Mouse (Mus musculus) urinary bladder, postnatal 36 days (tissue): ENCODE measurements around the gene Hoxd9.

Source experiments
- DNase-seq, 2 experiments: peaks; one replicate each; pipeline ENCODE4 v3.0.0; 2022; ENCODE audit warnings: low spot score in 2 of 2, mixed read lengths in 1 of 2

Hoxd9 gene

DNA sequence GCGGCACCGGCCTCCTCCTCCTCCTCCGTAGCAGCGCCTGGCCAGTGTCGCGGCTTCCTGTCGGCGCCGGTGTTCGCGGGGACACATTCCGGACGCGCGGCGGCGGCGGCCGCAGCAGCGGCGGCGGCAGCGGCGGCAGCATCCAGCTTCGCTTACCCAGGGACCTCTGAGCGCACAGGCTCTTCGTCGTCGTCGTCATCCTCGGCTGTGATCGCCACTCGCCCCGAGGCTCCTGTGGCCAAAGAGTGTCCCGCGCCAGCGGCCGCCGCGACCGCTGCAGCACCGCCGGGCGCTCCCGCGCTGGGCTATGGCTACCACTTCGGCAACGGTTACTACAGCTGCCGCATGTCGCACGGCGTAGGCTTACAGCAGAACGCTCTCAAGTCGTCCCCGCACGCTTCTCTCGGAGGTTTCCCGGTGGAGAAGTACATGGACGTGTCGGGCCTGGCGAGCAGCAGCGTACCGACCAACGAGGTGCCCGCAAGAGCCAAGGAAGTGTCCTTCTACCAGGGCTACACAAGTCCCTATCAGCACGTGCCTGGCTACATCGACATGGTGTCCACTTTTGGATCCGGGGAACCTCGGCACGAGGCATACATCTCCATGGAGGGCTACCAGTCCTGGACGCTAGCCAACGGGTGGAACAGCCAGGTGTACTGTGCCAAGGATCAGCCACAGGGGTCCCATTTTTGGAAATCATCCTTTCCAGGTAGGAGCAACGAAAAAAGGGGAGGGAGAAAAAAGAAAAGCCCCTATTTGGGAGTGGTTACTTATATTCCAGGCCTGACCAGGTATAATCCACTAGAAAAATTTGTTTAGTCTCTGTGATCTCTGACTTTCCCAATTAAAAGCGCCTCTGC is 28.9 kb upstream of the Hoxd9 start:
- DNase-seq: no peak

GRCm38 (mm10) chr2:74669230-74669578 is 28.3 kb upstream of the Hoxd9 start:
- DNase-seq: no peak

- no peak for DNase-seq
These were observed 27.8 kb upstream of the Hoxd9 start for GRCm38 (mm10) chr2:74669650-74670235.

DNA sequence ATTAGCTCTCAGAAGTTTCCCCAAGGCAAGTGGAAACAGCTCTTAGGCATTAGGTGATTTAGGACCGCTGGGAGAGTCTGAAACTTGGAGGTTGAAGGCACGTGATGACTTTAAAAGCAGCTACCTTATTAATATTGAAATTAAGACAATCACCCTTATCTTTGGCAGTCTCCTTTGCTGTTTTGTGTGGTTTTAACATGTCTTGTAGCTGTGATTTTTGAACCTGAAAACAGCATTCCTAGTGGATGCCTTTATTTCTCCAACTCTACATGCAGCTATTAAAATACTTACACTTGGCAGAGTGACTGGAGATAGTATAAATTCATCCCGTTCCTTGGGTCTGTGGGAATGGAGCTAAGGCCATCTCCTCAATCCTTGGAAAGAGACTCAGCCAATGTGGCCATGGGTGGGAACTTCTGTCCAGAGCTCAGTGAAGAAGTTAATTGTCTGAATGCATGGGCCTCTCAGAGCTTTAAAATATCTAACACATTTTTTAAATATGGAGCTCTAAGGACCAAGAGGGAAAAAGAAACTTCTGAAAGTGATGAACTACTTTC is 26.8 kb upstream of the Hoxd9 start:
- DNase-seq: no peak

- no peak for DNase-seq
These were observed 25.7 kb upstream of the Hoxd9 start for GRCm38 (mm10) chr2:74671847-74672246.

- DNase-seq: no peak
These were observed 24.8 kb upstream of the Hoxd9 start for GRCm38 (mm10) chr2:74672481-74673362.

GRCm38 (mm10) chr2:74673835-74674425 is 23.6 kb upstream of the Hoxd9 start:
- no peak for DNase-seq

- DNase-seq: no peak
These were observed 22.5 kb upstream of the Hoxd9 start, which contains the start of gene Hoxd12 for GRCm38 (mm10) chr2:74674881-74675665. Gene Hoxd12, plus strand, starts transcription at chr2:74675013.

DNA sequence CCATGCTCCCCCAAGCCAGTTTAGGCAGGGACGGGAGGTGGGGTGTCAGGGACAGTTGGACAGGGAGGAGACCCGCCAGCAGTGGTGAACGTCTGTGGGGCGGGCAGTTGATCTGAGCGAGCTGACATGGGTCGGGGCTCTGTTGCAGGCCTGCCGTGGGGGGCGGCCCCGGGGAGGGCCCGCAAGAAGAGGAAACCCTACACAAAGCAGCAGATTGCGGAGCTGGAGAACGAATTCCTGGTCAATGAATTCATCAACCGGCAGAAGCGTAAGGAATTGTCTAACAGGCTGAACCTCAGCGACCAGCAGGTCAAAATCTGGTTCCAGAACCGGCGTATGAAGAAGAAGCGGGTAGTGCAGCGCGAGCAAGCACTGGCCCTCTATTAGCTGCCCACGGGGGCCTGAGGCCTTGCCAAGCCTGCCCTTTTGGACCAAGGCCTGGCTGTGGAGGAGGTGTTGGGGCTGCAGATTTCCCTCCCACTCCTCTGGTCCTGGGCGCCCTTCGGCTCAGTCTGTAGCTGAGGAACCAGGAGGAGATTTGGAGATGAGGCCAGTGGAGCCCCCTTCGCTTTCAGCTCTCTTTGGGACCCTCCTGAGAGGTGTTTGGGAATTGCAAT is 21.8 kb upstream of the Hoxd9 start:
- no peak for DNase-seq

DNA sequence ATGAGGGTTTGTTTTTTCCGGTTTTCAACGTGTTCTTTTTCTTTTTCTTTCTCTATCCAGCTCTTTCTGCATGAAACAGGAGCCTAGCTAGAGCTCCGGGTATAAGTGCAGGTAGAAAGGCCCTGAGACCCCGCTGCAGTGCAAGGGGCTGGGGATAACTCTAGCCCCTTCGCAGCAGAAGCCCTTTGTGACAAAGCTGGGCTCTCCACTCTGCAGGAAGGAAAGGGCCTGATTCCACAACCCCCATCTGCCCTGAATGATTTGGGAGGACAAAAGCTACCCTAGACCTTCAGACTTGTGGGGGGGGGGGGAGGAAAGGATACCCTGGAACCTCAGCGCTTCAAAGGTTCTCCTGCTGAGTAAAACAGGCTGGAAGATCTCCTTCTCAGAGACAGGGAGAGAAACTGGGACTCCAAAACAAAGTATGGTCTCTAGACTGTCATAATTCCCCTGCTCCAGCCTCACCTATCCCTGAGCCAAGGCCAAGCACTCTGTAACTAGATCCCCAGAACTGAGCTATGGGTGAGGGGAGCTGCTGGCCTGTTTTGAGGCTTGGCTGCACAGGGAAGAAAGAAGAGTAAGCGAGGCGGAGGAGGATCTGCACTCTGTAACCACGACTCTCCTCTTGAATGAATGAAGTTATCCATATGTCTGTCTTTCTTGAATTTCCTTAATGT is 21.0 kb upstream of the Hoxd9 start:
- no peak for DNase-seq

- no peak for DNase-seq
These were observed 20.4 kb upstream of the Hoxd9 start for GRCm38 (mm10) chr2:74677106-74677505.

DNA sequence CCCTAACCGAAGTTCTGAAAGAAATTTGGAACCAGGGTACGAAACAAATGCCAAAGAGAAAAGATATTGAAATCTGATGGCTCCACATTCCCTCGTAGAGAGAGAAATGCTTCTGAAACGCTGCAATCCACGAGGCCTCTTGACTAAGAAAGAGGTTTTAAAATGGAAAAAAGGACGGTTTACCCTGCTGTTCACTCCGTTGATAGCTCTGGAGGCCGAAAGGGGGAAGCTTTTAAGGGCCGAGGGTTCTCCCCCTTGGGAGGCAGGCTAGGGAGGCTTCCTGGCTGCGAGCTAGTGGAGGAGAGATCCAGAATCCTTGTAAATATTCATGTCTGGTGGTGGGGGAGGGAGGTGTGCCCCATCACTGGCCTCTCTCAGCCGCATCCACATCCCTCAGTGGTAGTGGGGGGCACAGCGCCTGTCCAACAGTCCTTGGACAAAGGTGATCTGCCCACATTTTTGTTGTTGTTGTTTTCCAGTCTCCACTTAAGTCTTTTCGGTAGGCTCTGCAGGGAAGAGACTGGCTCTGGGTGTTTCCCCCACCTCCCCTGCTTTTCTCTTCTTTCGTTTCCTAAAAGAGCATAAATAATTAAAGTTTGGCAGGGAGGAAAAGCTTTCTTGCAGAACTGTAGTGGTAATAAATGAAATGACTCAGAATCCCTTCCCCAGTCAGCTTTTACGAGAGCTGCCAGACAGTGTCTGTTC is 18.5 kb upstream of the Hoxd9 start, which contains the start of gene Hoxd11:
Gene Hoxd11, plus strand, starts transcription at position 667 of the 705 bp plus-strand sequence.
- no peak for DNase-seq

GRCm38 (mm10) chr2:74679596-74679971 is 17.9 kb upstream of the Hoxd9 start:
- DNase-seq: no peak

GRCm38 (mm10) chr2:74679980-74680379 is 17.5 kb upstream of the Hoxd9 start:
- DNase-seq: no peak

GRCm38 (mm10) chr2:74680561-74681398 is 16.7 kb upstream of the Hoxd9 start:
- DNase-seq: no peak

DNA sequence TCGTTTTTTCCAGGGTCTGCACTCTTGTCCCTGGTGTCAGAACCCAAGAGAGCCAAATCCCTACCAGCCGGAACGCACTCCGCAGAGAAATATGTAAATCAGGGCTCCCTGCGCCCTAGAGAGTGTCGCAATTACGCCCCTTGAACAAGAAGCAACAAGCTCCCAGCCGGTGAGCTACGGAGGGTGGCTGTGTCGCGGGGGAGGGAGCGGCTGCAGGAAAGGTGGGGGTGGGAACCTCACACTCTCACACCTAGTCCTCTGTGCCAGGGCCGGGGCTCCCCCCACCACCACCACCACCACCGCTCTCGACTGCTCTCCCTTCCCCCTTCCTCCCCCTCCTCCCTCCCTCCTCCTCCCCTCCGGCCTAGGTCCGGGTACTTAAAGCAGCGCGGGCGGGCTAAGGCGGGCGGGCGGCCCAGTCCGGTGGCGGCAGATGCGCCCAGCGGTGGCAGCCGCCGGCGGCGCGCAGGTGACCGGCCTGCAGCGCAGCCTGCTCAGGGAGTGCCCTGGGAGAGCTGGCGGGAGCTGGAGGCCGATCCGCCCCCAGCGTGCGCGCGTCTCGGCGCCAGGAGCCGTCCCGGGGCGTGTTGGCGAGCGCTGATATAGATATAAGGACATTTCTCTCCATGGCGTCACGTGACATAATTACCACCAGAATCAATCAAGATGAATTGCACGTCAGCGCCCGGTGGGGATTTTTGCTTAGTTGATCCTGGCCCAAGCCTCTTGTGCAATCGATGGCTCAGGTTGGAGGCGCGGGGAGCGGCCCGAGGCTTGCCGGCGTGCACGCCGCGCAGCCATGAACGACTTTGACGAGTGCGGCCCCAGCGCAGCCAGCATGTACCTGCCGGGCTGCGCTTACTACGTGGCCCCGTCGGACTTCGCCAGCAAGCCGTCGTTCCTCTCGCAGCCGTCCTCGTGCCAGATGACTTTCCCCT is 15.7 kb upstream of the Hoxd9 start:
- no peak for DNase-seq

DNA sequence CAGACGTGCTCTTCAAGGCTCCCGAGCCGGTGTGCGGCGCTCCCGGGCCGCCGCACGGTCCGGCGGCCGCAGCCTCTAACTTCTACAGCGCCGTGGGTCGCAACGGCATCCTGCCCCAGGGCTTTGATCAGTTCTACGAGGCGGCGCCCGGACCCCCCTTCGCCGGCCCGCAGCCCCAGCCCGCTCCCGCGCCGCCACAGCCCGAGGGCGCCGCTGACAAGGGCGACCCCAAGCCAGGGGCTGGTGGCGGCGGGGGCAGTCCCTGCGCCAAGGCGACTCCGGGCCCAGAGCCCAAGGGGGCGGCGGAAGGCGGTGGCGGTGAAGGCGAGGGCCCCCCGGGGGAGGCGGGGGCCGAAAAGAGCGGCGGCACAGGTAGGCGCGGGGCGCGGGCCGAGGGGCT is 14.7 kb upstream of the Hoxd9 start:
- DNase-seq: no peak
